Mouse (Mus musculus): ENCODE data around the gene Tmem121. TPM values are rescaled to one million over a fixed set of nuclear protein-coding genes. Genes with fewer than 3 reads are reported as not detected.

Tmem121 gene
- total and polyA plus RNA-seq, 3 experiments: 0.18 TPM; not detected in 2

DNA sequence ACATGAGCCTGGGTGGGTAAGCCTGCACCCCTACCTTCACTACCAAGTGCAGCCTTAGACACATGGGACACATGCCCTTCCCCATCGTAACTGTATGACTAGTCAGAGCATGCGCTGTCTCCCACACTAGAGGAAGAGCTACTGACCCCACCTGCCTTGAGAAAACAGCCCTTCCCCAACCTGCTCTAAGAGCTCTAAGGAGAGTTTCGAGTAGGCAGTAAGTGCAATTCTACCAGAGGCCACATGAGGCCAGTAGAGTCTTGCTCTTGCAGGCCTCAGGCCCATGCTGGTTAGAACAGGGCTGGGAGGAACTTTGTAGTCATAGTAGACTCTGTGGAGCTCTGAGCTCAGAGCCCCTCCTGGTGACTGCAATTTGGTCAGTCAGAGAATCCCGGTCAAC lies 34.7 kb downstream of the Tmem121 start:
- H3K36me3 ChIP-seq (ENCODE audit: control insufficient read depth, insufficient read depth, low read length): no peaks in the 10 kb centered on the region
- peak; percentile 59 to 65 for DNase-seq
- intact Hi-C loops (cut with DNase I): loop anchor here (5.0 kb wide), 1 partner anchor 267 kb away; the partner anchor contains the start of gene Adam6b
- no peaks in the 10 kb centered on the region for H3K79me2 ChIP-seq (replicated peaks; ENCODE audit: control insufficient read depth, insufficient read depth, low read length)
- TF ChIP-seq POLR2A (IDR thresholded peaks at IDR 0.05; ENCODE audit: insufficient read depth, low read depth, low read length) (no peak), EP300 (IDR thresholded peaks at IDR 0.05; ENCODE audit: insufficient read depth, low read depth, low read length) (no peak), CTCF (IDR thresholded peaks at IDR 0.05) (peak; percentile 79)
- 40% methylated on average over 4 of the region's 4 CpGs for WGBS
- H3K27ac ChIP-seq: no peak overlapping the region
- H3K27me3 ChIP-seq (ENCODE audit: control insufficient read depth, insufficient read depth, low read length): no peaks in the 10 kb centered on the region
- peaks cover 1% of the 10 kb centered on the region; the same call in 1 of the 2 replicates for H3K4me1 ChIP-seq (ENCODE audit: control insufficient read depth, insufficient read depth, low read length)
- H3K4me3 ChIP-seq: no peak overlapping the region
- no peak overlapping the region for H3K9ac ChIP-seq (ENCODE audit: low read depth, low read length)

DNA sequence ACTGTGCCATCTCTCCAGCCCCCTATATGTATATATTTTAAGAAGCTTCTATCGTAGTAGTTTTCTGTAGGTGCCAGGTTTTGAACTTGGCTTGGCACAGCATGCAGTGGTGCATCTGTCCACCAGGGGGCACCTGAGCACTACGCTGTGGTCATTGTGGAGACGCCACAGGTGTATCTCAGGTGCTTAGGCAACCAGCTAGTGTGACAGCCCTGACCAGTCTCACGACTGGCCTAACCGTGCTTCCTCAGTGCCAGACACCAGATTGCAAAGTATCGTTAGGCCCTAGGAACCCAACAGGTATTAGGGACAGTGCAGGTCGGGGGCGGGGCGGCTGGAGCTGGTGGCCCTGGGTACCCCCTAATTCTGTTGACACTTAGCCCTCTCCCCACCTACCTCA lies 35.6 kb downstream of the Tmem121 start:
- no peaks in the 10 kb centered on the region for H3K27me3 ChIP-seq (ENCODE audit: control insufficient read depth, insufficient read depth, low read length)
- WGBS: 70% methylated on average over 9 of the region's 9 CpGs
- H3K79me2 ChIP-seq (replicated peaks; ENCODE audit: control insufficient read depth, insufficient read depth, low read length): no peaks in the 10 kb centered on the region
- peak; percentile 71 for TF ChIP-seq CTCF (IDR thresholded peaks at IDR 0.05)
- no peak for TF ChIP-seq EP300 (IDR thresholded peaks at IDR 0.05; ENCODE audit: insufficient read depth, low read depth, low read length)
- H3K4me1 ChIP-seq (ENCODE audit: control insufficient read depth, insufficient read depth, low read length): peaks cover 1% of the 10 kb centered on the region; the same call in 1 of the 2 replicates
- peak; percentile 21 to 39 for DNase-seq
- intact Hi-C loops (cut with DNase I): loop anchor here (5.0 kb wide), 1 partner anchor 266 kb away; the partner anchor contains the start of gene Adam6b
- H3K36me3 ChIP-seq (ENCODE audit: control insufficient read depth, insufficient read depth, low read length): no peaks in the 10 kb centered on the region
- no peak overlapping the region for H3K9ac ChIP-seq (ENCODE audit: low read depth, low read length)
- no peak overlapping the region for H3K27ac ChIP-seq
- H3K4me3 ChIP-seq: no peak overlapping the region

DNA sequence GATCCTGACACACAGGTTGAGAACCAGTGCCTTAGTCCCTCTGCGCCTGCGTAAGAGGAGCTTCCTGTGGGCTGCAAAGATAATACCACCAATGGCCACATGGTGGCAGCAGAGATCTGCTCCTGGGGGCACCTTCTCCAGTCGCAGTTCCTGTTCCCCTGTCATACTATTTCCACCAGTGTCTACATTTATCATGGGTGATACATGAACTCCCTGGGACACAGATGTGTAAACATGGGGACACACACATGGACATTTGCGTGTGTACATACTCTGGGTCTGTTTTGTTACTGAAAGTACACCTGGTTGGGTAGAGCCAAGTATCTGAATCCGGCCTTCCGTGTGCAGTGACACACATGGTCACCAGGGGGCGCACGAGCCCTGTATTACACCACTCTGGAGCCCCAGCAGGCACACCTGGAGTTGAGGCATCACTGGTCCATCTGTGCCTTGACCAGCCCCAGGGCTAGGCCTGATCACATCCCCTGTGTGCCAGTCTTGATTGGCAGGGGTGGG lies 36.4 kb downstream of the Tmem121 start:
- Histone ChIP-seq H3K27ac (no peak overlapping the region), H3K4me1 (ENCODE audit: control insufficient read depth, insufficient read depth, low read length) (peaks cover 1% of the 10 kb centered on the region; the same call in 1 of the 2 replicates), H3K36me3 (ENCODE audit: control insufficient read depth, insufficient read depth, low read length) (no peaks in the 10 kb centered on the region), H3K27me3 (ENCODE audit: control insufficient read depth, insufficient read depth, low read length) (no peaks in the 10 kb centered on the region), H3K4me3 (no peak overlapping the region), H3K9ac (ENCODE audit: low read depth, low read length) (no peak overlapping the region), H3K79me2 (replicated peaks; ENCODE audit: control insufficient read depth, insufficient read depth, low read length) (no peaks in the 10 kb centered on the region)
- DNase-seq: peak; percentile 87 to 92
- 11% methylated on average over 8 of the region's 8 CpGs for whole genome bisulfite sequencing
- intact Hi-C loops (cut with DNase I): loop anchor here (5.0 kb wide), 1 partner anchor 265 kb away; the partner anchor contains the start of gene Adam6b
- peak; percentile 86 for TF ChIP-seq CTCF (IDR thresholded peaks at IDR 0.05)
- 0 out of 2 replicates have a peak, but pooled peaks have one; percentile 6 for TF ChIP-seq EP300 (IDR thresholded peaks at IDR 0.05; ENCODE audit: insufficient read depth, low read depth, low read length)
- no peak for TF ChIP-seq POLR2A (IDR thresholded peaks at IDR 0.05; ENCODE audit: insufficient read depth, low read depth, low read length)

DNA sequence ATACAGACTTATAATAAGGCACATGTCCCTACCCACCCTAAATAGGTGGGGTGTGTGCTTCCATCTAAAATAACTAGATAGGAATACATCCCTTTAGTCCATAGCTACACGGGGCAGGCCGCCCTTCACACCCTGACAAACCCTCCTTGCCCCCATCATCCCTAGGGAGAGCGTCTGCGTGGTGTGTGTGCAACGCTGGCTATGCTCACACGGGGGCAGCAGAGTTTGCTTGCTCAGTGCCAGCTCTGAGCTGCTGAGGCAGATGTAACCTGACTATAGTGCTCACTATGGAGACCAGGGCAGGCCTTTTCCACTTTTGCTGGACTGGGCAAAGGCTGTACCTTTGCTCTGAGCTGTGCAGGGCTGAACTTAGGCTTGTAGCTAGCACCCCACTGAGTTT lies 37.0 kb downstream of the Tmem121 start:
- no peaks in the 10 kb centered on the region for H3K79me2 ChIP-seq (replicated peaks; ENCODE audit: control insufficient read depth, insufficient read depth, low read length)
- intact Hi-C loops (cut with DNase I): loop anchor here (5.0 kb wide), 1 partner anchor 265 kb away; the partner anchor contains the start of gene Adam6b
- H3K9ac ChIP-seq (ENCODE audit: low read depth, low read length): no peak overlapping the region
- H3K27me3 ChIP-seq (ENCODE audit: control insufficient read depth, insufficient read depth, low read length): no peaks in the 10 kb centered on the region
- no peak overlapping the region for H3K4me3 ChIP-seq
- H3K27ac ChIP-seq: no peak overlapping the region
- DNase-seq: peak; percentile 67 to 70
- TF ChIP-seq POLR2A (IDR thresholded peaks at IDR 0.05; ENCODE audit: insufficient read depth, low read depth, low read length) (no peak), CTCF (IDR thresholded peaks at IDR 0.05) (peak; percentile 64), EP300 (IDR thresholded peaks at IDR 0.05; ENCODE audit: insufficient read depth, low read depth, low read length) (no peak)
- WGBS: 21% methylated on average over 6 of the region's 6 CpGs
- H3K4me1 ChIP-seq (ENCODE audit: control insufficient read depth, insufficient read depth, low read length): peaks cover under 1% of the 10 kb centered on the region; the same call in 1 of the 2 replicates
- H3K36me3 ChIP-seq (ENCODE audit: control insufficient read depth, insufficient read depth, low read length): no peaks in the 10 kb centered on the region

DNA sequence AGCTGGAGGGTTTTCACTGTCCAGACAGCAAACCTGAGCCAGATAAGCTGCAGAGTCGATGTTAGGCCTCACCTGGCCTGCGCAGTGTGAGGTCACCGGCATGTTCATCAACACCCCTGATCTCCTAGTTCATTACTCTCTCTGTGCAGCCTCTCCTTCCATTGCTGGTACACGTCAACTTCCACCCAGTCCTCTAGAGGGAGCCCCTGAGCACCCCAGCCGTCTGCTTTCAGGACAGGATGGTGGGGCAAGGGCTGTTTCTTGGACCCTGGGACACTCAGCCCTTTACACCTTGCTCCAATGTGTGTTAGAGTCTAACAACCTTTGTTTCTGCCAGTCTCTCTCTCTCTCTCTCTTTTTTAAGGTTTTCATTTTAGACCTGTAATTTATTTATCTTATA lies 38.5 kb downstream of the Tmem121 start:
- intact Hi-C loops (cut with DNase I): loop anchor here (5.0 kb wide), 1 partner anchor 263 kb away; the partner anchor contains the start of gene Adam6b
- no peaks in the 10 kb centered on the region for H3K79me2 ChIP-seq (replicated peaks; ENCODE audit: control insufficient read depth, insufficient read depth, low read length)
- DNase-seq: peak; percentile 23 to 27
- no peak for TF ChIP-seq POLR2A (IDR thresholded peaks at IDR 0.05; ENCODE audit: insufficient read depth, low read depth, low read length)
- no peak for TF ChIP-seq EP300 (IDR thresholded peaks at IDR 0.05; ENCODE audit: insufficient read depth, low read depth, low read length)
- peak; percentile 72 for TF ChIP-seq CTCF (IDR thresholded peaks at IDR 0.05)
- H3K9ac ChIP-seq (ENCODE audit: low read depth, low read length): no peak overlapping the region
- no peaks in the 10 kb centered on the region for H3K36me3 ChIP-seq (ENCODE audit: control insufficient read depth, insufficient read depth, low read length)
- H3K4me3 ChIP-seq: no peak overlapping the region
- H3K27ac ChIP-seq: no peak overlapping the region
- no peaks in the 10 kb centered on the region for H3K27me3 ChIP-seq (ENCODE audit: control insufficient read depth, insufficient read depth, low read length)
- 61% methylated on average over 5 of the region's 5 CpGs for WGBS
- H3K4me1 ChIP-seq (ENCODE audit: control insufficient read depth, insufficient read depth, low read length): no peaks in the 10 kb centered on the region

DNA sequence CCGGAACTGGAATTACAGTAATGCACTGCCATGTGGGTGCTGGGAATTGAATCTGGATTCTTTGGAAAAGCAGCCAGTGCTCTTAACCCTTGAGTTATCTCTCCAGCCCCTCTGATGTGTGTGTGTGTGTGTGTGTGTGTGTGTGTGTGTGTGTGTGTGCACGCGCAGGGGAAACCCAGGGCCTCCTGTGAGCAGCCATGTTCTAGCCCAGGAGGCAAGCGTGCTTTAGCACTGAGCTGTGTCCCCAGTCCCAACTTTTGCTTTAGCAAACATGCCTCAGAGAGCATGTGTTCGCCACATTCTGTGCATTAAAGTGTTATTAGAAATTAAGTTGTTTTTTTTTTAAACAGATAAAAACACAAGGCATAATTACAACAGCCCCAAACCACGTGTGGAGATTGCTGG lies 39.0 kb downstream of the Tmem121 start:
- no peaks in the 10 kb centered on the region for H3K4me1 ChIP-seq (ENCODE audit: control insufficient read depth, insufficient read depth, low read length)
- intact Hi-C loops (cut with DNase I): loop anchor here (5.0 kb wide), 1 partner anchor 263 kb away; the partner anchor contains the start of gene Adam6b

More for the DNA sequence above, 39.0 kb downstream of the Tmem121 start:
- Histone ChIP-seq H3K4me3 (no peak overlapping the region), H3K27ac (no peak overlapping the region), H3K9ac (ENCODE audit: low read depth, low read length) (no peak overlapping the region), H3K27me3 (ENCODE audit: control insufficient read depth, insufficient read depth, low read length) (no peaks in the 10 kb centered on the region), H3K36me3 (ENCODE audit: control insufficient read depth, insufficient read depth, low read length) (no peaks in the 10 kb centered on the region), H3K79me2 (replicated peaks; ENCODE audit: control insufficient read depth, insufficient read depth, low read length) (no peaks in the 10 kb centered on the region)
- WGBS: 79% methylated on average over 6 of the region's 6 CpGs
- no peak for DNase-seq
- TF ChIP-seq CTCF (IDR thresholded peaks at IDR 0.05) (no peak), POLR2A (IDR thresholded peaks at IDR 0.05; ENCODE audit: insufficient read depth, low read depth, low read length) (no peak), EP300 (IDR thresholded peaks at IDR 0.05; ENCODE audit: insufficient read depth, low read depth, low read length) (no peak)
